Mouse (Mus musculus) stomach, postnatal 0 days (tissue): ENCODE measurements around the gene Patz1. TPM values are rescaled to one million over a fixed set of nuclear protein-coding genes. Genes with fewer than 3 reads are reported as not detected.
A peak's percentile ranks its signal among the peaks of the same experiment; 100 is the strongest.

Source experiments
- ATAC-seq: fragments of 200-750 bp; cut with Nextera tagmentation; 2 replicates; pipeline ENCODE4 v1.8.0; 2017; ENCODE audit not compliant: low FRiP score, low TSS enrichment
- DNase-seq: peaks from one replicate; pipeline ENCODE4 v3.0.0-alpha.2; 2016; ENCODE audit warnings: low spot score
- H3K27ac ChIP-seq: fragments of 300-500 bp; sonication (generic); replicated peaks from 2 replicates; pipeline ENCODE4 v1.5.1; 2014; ENCODE audit warnings: mild to moderate bottlenecking, control low read depth
- H3K27me3 ChIP-seq: fragments of 300-500 bp; sonication (generic); 2 replicates; pipeline ENCODE4 v1.6.1; 2014; ENCODE audit warnings: low read length; ENCODE audit not compliant: control insufficient read depth, insufficient read depth
- H3K36me3 ChIP-seq: fragments of 300-500 bp; sonication (generic); 2 replicates; pipeline ENCODE4 v1.6.1; 2014; ENCODE audit warnings: low read length, mixed read lengths; ENCODE audit not compliant: control insufficient read depth, insufficient read depth
- H3K4me1 ChIP-seq: fragments of 300-500 bp; sonication (generic); replicated peaks from 2 replicates; pipeline ENCODE4 v1.6.1; 2014; ENCODE audit warnings: antibody characterized with exemption; ENCODE audit not compliant: control insufficient read depth, insufficient read depth
- H3K4me2 ChIP-seq: fragments of 300-500 bp; sonication (generic); replicated peaks from 2 replicates; pipeline ENCODE4 v1.6.1; 2014; ENCODE audit warnings: low read depth, mild to moderate bottlenecking, control low read depth, moderate library complexity
- H3K4me3 ChIP-seq: fragments of 300-500 bp; sonication (generic); 2 replicates; pipeline ENCODE4 v1.5.1; 2014; ENCODE audit warnings: low read depth, low read length, control low read depth
- H3K9ac ChIP-seq: fragments of 300-500 bp; sonication (generic); 2 replicates; pipeline ENCODE4 v1.6.1; 2014; ENCODE audit warnings: mild to moderate bottlenecking, low read length, control low read depth, mixed read lengths
- H3K9me3 ChIP-seq: fragments of 300-500 bp; sonication (generic); 2 replicates; pipeline ENCODE4 v1.6.1; 2016; ENCODE audit warnings: low read length; ENCODE audit not compliant: control insufficient read depth
- CTCF ChIP-seq: IDR thresholded peaks from 2 replicates; pipeline ENCODE4 v1.5.1; 2016; ENCODE audit warnings: antibody characterized with exemption, low read depth, mild to moderate bottlenecking, moderate library complexity
- EP300 ChIP-seq: optimal IDR thresholded peaks from 2 replicates; pipeline ENCODE3; 2016; ENCODE audit warnings: antibody characterized with exemption
- WGBS: fragments of 180-500 bp; shearing (Covaris S2); extraction: QIAGEN DNeasy Blood & Tissue Kit; methylation state at CpG from one replicate; pipeline ENCODE4 v1.1.7; 2014; 5-methylcytosine and 5-hydroxymethylcytosine counted together
- polyA plus RNA-seq: library from polyadenylated mRNA; unstranded; fragments of >200 nt; fragmentation: Nextera tagmentation; extraction: Ambion mirVana; gene quantifications from 2 replicates; pipeline ENCODE4 v1.2.1, GENCODE M21; 2015

The Patz1 gene
- 12.2 and 14.1 TPM in 2 replicates for polyA plus RNA-seq

GRCm38 (mm10) chr11:3288521-3289301, at the start of gene Patz1:
TSS of gene Patz1 (plus strand) at chr11:3288874.
- Histone ChIP-seq H3K27ac (peak within 1 kb of the TSS; percentile 99), H3K4me3 (peak within 1 kb of the TSS; percentile 83), H3K36me3 (peaks cover 1% of the 10 kb centered on the region; the same call in 1 of the 2 replicates), H3K4me1 (peaks cover 8% of the 10 kb centered on the region), H3K4me2 (peak within 1 kb of the TSS; percentile 100), H3K27me3 (no peaks in the 10 kb centered on the region), H3K9me3 (no peaks in the 10 kb centered on the region), H3K9ac (peak within 1 kb of the TSS; percentile 92)
- under 1% methylated on average over 41 of the region's 41 CpGs for WGBS
- peak; percentile 33 for DNase-seq
- peak; percentile 18 for ATAC-seq
- TF ChIP-seq CTCF (no peak), EP300 (no peak)

- Histone ChIP-seq H3K9ac (no peak overlapping the region), H3K4me1 (no peaks in the 10 kb centered on the region), H3K36me3 (peaks cover 38% of the 10 kb centered on the region), H3K4me3 (no peak overlapping the region), H3K27me3 (no peaks in the 10 kb centered on the region), H3K27ac (no peak overlapping the region), H3K4me2 (no peak overlapping the region), H3K9me3 (no peaks in the 10 kb centered on the region)
- ATAC-seq = no peak
- DNase-seq = no peak
- no peak for TF ChIP-seq CTCF
- no peak for TF ChIP-seq EP300
- WGBS = 93% methylated on average over 7 of the region's 7 CpGs
Observed at GRCm38 (mm10) chr11:3242395-3242794, 46.3 kb upstream of the Patz1 start.

- no peak for DNase-seq
- ATAC-seq = peak; percentile 24; the same call in 1 of the 2 replicates
- Histone ChIP-seq H3K9ac (no peak overlapping the region), H3K27ac (no peak overlapping the region), H3K4me2 (no peak overlapping the region), H3K9me3 (no peaks in the 10 kb centered on the region), H3K27me3 (no peaks in the 10 kb centered on the region), H3K4me3 (no peak overlapping the region), H3K36me3 (peaks cover 47% of the 10 kb centered on the region), H3K4me1 (no peaks in the 10 kb centered on the region)
- WGBS = 77% methylated on average over 4 of the region's 4 CpGs
- TF ChIP-seq EP300 (no peak), CTCF (no peak)
Observed at GRCm38 (mm10) chr11:3243771-3244170, 44.9 kb upstream of the Patz1 start.

GRCm38 (mm10) chr11:3247387-3247786, 41.3 kb upstream of the Patz1 start:
- no peaks in the 10 kb centered on the region for H3K9me3 ChIP-seq
- H3K4me3 ChIP-seq = no peak overlapping the region
- DNase-seq (no peak), ATAC-seq (no peak)
- TF ChIP-seq EP300 = no peak
- no peak for TF ChIP-seq CTCF
- H3K4me1 ChIP-seq = no peaks in the 10 kb centered on the region
- no peak overlapping the region for H3K4me2 ChIP-seq
- 89% methylated on average over 2 of the region's 2 CpGs for WGBS
- peaks cover 45% of the 10 kb centered on the region for H3K36me3 ChIP-seq
- H3K27me3 ChIP-seq = no peaks in the 10 kb centered on the region
- no peak overlapping the region for H3K9ac ChIP-seq
- no peak overlapping the region for H3K27ac ChIP-seq

- DNase-seq (no peak), ATAC-seq (no peak)
- Histone ChIP-seq H3K36me3 (peaks cover 23% of the 10 kb centered on the region), H3K27ac (no peak overlapping the region), H3K9ac (no peak overlapping the region), H3K4me1 (no peaks in the 10 kb centered on the region), H3K4me3 (no peak overlapping the region), H3K27me3 (no peaks in the 10 kb centered on the region), H3K4me2 (no peak overlapping the region), H3K9me3 (no peaks in the 10 kb centered on the region)
- WGBS = 94% methylated on average over 1 of the region's 1 CpGs
- TF ChIP-seq EP300 (no peak), CTCF (no peak)
Observed at GRCm38 (mm10) chr11:3259537-3259936, 29.1 kb upstream of the Patz1 start.
